Mouse (Mus musculus): Measurements from ENCODE around the gene Kmt2d. TPM values are rescaled to one million over a fixed set of nuclear protein-coding genes. Genes with fewer than 3 reads are reported as not detected.

Gene Kmt2d
- polyA plus RNA-seq, 1 experiment from 2014 or later, result 4.2 TPM

DNA sequence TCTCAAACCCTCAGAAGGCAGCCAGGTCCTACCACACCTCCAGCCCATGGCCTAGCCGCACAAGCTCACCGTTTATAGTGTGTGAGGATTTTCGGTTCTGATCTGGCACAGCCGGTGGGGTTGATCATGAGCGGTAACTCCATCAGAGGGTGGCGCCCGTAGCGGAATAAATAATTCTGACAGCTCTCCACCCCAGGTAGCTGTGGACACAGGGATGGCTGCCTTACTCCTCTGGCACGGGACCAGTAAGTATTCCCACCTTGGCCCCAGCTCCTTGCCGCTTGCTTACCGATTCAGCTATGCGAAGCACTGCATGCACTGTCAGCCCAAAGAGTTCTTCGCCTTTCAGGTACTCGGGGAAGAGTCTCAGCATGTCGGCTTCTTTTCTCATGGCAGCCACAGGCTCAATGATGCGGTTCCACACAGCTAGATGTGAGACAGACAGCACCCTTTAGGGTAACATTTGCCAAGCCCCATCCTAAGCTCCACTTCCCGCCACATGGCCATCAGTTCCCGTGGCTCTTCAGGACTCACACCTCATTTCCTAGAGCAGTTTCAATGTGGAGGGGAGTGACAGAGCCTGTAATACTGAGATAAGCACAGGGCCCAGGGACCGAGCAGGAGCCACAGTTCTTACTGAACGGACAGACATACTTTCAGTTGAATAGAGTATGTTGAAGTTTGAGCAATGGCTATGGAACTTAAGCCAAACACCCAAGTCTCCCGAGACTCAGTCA, 33.8 kb downstream of the Kmt2d start:
- H3K36me3 ChIP-seq, result peaks cover 96% of the 10 kb centered on the region
- peak overlapping the region; percentile 33 for H3K4me3 ChIP-seq (replicated peaks)
- H3K9me3 ChIP-seq (replicated peaks), result no peaks in the 10 kb centered on the region
- peak overlapping the region; percentile 99 for H3K27ac ChIP-seq
- H3K9ac ChIP-seq, result peak overlapping the region; percentile 67
- peak overlapping the region; percentile 60 for H3K4me2 ChIP-seq
- peak; percentile 73 for DNase-seq
- peak; percentile 90 for ATAC-seq (ENCODE audit: low read depth)
- WGBS (ENCODE audit: insufficient replicate concordance), result 68% methylated on average over 21 of the region's 21 CpGs
- no peaks in the 10 kb centered on the region for H3K27me3 ChIP-seq
- H3K4me1 ChIP-seq (replicated peaks), result peaks cover 63% of the 10 kb centered on the region

DNA sequence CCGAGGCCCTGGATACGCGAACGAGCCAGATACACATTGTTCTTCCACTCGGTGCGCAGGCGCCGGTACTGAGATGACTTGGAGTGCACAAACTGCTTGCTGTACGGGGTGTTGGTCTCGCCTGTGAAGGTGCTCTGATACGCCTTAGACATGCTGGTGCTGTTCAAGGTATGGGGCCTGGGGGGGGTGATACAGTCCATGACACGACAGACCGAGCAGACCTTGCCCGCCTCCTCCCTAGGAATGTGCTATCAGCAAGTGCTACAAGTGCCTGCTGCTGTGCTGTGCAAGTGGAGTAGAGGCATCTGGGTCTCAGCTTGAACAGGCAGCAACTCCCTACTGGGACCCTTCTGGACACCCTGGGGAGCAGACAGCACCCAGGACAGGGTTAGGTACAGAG, 35.7 kb downstream of the Kmt2d start:
- 87% methylated on average over 14 of the region's 14 CpGs for WGBS (ENCODE audit: insufficient replicate concordance)
- Histone ChIP-seq H3K4me2 (no peak overlapping the region), H3K36me3 (peaks cover 77% of the 10 kb centered on the region), H3K9me3 (replicated peaks) (no peaks in the 10 kb centered on the region), H3K27ac (peak overlapping the region; percentile 99), H3K27me3 (no peaks in the 10 kb centered on the region), H3K4me1 (replicated peaks) (peaks cover 70% of the 10 kb centered on the region), H3K4me3 (replicated peaks) (no peak overlapping the region), H3K9ac (peak overlapping the region; percentile 1; the same call in 1 of the 2 replicates)
- ATAC-seq (ENCODE audit: low read depth) (no peak), DNase-seq (no peak)

DNA sequence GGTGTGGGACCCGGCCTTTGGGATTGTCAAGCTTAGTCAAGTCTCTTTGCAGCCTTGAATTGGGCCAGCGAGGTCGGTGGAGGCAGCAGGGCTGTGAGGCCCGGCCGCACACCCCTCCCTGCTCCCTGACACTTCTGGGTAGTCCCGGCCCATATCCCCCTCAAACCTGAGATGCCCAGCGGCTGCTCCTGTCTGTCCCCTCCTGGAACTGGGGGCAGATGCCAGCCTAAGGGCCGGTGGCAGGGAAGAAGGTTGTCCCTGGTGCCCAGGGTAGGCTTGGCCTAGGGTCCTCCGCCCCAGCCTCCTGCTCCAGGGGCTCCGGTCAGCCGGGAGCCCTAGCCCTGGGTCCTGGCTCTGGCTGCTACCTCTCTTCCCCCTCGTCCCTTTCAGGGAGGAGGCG, 36.9 kb downstream of the Kmt2d start:
- Histone ChIP-seq H3K4me2 (no peak overlapping the region), H3K27me3 (no peaks in the 10 kb centered on the region), H3K9me3 (replicated peaks) (no peaks in the 10 kb centered on the region), H3K4me3 (replicated peaks) (no peak overlapping the region), H3K36me3 (peaks cover 70% of the 10 kb centered on the region), H3K9ac (0 out of 2 replicates have a peak overlapping the region, but pooled peaks have one; percentile 6), H3K27ac (peak overlapping the region; percentile 99), H3K4me1 (replicated peaks) (peaks cover 74% of the 10 kb centered on the region)
- no peak for ATAC-seq (ENCODE audit: low read depth)
- DNase-seq, result no peak
- WGBS (ENCODE audit: insufficient replicate concordance), result 86% methylated on average over 13 of the region's 13 CpGs

DNA sequence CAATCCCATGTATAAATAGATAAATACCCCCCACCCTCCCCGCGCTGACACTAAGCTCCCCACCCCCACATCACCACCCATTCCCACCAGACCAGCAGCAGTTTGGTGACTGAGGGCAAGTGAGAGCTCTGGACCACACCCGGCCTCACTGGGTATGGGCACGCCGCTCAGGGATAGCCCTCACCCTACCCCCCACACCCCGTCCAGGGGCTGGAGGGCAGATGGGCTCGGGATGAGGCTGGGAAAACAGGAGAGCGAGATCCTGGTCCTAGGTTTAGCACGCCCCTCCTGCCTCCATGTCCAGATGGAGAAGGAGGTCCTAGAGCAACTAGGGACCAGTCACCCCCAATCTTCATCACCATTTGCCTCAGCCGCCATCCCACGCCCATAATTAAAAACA, 37.7 kb downstream of the Kmt2d start:
- Histone ChIP-seq H3K9ac (peak overlapping the region; percentile 56), H3K27ac (peak overlapping the region; percentile 99)

DNA sequence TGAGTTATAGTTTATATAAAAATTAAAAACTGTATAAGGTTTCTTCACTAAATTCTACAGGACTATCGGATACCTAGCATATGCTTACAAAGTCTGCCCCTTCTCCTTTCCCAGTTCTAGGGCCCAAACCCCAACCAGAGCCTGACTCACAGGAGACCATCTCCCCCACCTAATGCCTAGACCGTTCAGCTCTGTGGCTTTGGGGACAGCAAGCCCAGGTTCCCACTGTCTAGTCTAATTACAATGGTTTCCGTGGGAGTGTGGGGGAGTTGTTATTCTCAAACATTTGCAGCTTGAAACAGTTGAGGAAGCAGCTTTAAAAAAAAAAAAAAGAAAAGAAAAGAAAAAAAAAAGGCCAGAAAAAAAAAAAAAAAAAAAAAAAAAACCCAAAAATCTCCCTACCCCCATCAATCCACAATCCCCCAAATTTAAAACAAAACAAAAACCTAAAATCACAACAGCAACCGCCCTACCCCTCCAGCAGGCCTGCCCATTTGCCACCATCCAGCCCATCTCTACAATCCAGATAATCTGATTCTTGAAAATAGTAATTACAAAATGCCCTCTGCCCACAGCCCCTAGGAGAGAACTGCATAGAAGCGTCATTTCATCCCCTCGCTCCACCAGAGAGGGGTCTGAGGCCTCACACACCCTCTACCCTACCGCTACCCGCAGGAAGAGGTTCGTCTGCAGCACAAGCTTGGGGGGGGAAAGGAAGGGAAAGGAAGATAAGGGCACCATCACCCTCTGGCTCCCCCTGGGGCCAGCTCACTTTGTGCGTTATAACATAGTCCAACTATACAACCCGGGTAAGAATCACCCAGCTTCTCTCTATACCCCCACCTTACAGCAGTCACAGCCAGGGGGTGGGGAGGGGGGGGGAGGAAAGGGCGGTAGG, 38.6 kb downstream of the Kmt2d start:
- Histone ChIP-seq H3K4me2 (peak overlapping the region; percentile 84), H3K4me1 (replicated peaks) (peaks cover 74% of the 10 kb centered on the region), H3K9ac (peak overlapping the region; percentile 95), H3K27me3 (no peaks in the 10 kb centered on the region), H3K27ac (peak overlapping the region; percentile 99), H3K36me3 (peaks cover 61% of the 10 kb centered on the region), H3K4me3 (replicated peaks) (peak overlapping the region; percentile 80), H3K9me3 (replicated peaks) (no peaks in the 10 kb centered on the region)
- DNase-seq (peak; percentile 60), ATAC-seq (ENCODE audit: low read depth) (peak; percentile 15)
- 14% methylated on average over 12 of the region's 12 CpGs for WGBS (ENCODE audit: insufficient replicate concordance)

More for the DNA sequence above, 37.7 kb downstream of the Kmt2d start:
- Histone ChIP-seq H3K4me3 (replicated peaks) (no peak overlapping the region), H3K4me1 (replicated peaks) (peaks cover 74% of the 10 kb centered on the region), H3K36me3 (peaks cover 65% of the 10 kb centered on the region), H3K27me3 (no peaks in the 10 kb centered on the region), H3K4me2 (peak overlapping the region; percentile 84), H3K9me3 (replicated peaks) (no peaks in the 10 kb centered on the region)
- no peak for ATAC-seq (ENCODE audit: low read depth)
- no peak for DNase-seq
- WGBS (ENCODE audit: insufficient replicate concordance), result 49% methylated on average over 11 of the region's 11 CpGs

DNA sequence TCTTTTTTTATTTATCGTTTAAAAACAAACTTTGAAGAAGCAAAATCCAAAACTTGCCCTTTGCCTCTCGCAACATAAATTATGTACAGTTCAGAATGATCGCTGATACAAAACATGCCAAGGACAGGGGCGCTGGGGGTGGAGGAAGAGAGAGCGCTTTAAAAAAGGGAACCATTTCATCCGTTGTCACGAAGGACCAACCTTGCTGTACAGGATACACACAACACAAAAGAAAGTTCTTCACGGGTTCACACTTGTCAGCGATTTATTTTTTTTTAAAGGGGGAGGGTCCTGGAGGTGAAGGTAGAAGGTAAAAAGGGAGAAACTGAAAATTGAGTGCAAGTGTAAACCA, 39.3 kb downstream of the Kmt2d start:
- Histone ChIP-seq H3K4me3 (replicated peaks) (peak overlapping the region; percentile 80), H3K27me3 (no peaks in the 10 kb centered on the region), H3K27ac (peak overlapping the region; percentile 99), H3K9ac (peak overlapping the region; percentile 95), H3K4me2 (peak overlapping the region; percentile 84), H3K9me3 (replicated peaks) (no peaks in the 10 kb centered on the region), H3K36me3 (peaks cover 53% of the 10 kb centered on the region), H3K4me1 (replicated peaks) (peaks cover 74% of the 10 kb centered on the region)
- ATAC-seq (ENCODE audit: low read depth) (no peak), DNase-seq (no peak)
- 2% methylated on average over 9 of the region's 9 CpGs for WGBS (ENCODE audit: insufficient replicate concordance)

DNA sequence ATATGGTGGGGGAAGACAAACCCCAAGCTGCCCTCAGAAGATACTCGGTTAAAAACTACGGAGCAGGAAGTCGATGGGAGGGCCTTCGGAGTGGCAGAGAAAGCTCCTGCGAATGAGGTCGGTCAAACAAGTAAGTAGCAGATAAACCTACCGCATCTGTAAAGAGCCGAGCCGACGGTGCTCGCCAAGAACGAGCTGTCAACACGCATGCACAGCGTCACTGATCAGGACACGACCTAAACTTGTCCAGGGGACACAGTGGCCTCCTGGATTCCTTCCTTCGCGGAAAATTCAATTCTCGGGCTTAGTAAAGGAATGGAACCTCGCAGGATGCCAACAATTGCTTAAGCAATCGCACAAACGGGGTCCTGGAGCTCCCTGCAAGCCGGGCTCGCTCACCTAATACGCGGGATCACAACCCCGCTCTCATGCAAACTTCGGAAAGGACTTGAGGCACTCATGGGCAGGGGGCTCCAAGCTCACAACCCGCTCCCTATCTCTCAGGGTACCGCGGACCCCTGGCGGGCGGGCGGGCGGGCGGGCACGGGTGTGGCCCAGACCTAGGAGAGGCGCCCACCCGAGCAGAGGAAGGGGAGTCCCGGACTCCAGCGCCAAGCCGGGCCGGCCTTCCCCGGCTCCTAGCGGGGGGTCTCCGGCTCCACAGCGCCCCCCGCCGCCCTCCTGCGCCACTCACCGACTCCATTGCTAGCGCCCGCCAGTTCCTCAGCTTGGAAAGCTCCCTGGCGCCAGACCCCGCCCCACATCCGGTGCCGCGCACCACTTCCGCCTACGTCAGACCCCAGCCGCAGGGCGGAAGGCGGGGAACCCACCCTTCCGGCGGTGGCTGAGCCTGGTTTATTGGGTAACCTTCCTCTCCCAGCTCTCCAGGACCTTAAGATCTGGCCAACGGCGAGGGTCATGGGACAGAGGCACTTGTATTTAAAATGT, 40.0 kb downstream of the Kmt2d start, which contains the start of gene Prkag1:
Gene Prkag1 (minus strand): TSS at position 786 of the 948 bp plus-strand sequence.
- ATAC-seq (ENCODE audit: low read depth), result peak; percentile 81
- peaks cover 74% of the 10 kb centered on the region for H3K4me1 ChIP-seq (replicated peaks)
- peak within 1 kb of the TSS; percentile 99 for H3K27ac ChIP-seq
- H3K9me3 ChIP-seq (replicated peaks), result no peaks in the 10 kb centered on the region
- peaks cover 47% of the 10 kb centered on the region for H3K36me3 ChIP-seq
- peak within 1 kb of the TSS; percentile 84 for H3K4me2 ChIP-seq
- H3K27me3 ChIP-seq, result no peaks in the 10 kb centered on the region
- peak within 1 kb of the TSS; percentile 80 for H3K4me3 ChIP-seq (replicated peaks)
- WGBS (ENCODE audit: insufficient replicate concordance), result under 1% methylated on average over 65 of the region's 66 CpGs
- peak; percentile 94 for DNase-seq
- H3K9ac ChIP-seq, result peak within 1 kb of the TSS; percentile 95

DNA sequence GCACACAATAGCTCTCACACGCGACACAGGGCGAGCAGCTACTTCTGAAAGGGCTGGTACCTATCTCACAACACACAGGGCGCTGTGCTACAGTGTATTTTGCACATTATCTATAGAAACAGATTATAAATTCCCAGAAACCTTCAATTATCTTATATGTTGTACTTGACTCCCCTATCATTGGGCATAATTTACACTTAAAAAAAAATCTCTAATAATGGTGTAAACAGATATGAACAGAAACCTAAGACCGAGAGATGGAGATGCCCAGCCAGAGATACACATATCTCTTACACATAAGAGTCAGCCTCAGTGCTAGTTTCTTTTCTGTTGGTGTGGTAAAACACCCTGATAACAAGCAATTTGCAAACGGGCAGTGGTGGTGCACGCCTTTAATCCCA, 43.4 kb downstream of the Kmt2d start:
- Histone ChIP-seq H3K9ac (peak overlapping the region; percentile 55), H3K4me1 (replicated peaks) (peaks cover 72% of the 10 kb centered on the region), H3K27ac (peak overlapping the region; percentile 93), H3K4me3 (replicated peaks) (peak overlapping the region; percentile 35), H3K36me3 (peaks cover 46% of the 10 kb centered on the region), H3K9me3 (replicated peaks) (no peaks in the 10 kb centered on the region), H3K4me2 (peak overlapping the region; percentile 62), H3K27me3 (no peaks in the 10 kb centered on the region)
- peak; percentile 76 for ATAC-seq (ENCODE audit: low read depth)
- 13% methylated on average over 7 of the region's 7 CpGs for WGBS (ENCODE audit: insufficient replicate concordance)
- peak; percentile 67 for DNase-seq

DNA sequence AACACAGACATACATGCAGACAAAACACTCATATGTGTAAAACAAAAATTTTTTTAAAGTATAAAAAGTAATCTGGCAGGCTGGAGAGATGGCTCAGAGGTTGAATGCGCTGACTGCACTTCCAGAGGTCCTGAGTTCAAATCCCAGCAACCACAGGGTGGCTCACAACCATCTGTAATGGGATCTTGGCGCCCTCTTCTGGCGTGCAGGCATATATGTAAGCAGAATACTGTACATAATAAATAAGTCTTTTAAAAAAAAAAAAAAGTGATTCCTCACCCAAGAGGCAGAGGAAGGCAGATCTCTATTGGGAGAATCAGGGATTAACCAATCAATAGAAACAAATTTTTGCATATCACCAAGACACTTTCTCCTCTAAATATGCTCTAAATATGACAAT, 47.6 kb downstream of the Kmt2d start:
- DNase-seq, result no peak

DNA sequence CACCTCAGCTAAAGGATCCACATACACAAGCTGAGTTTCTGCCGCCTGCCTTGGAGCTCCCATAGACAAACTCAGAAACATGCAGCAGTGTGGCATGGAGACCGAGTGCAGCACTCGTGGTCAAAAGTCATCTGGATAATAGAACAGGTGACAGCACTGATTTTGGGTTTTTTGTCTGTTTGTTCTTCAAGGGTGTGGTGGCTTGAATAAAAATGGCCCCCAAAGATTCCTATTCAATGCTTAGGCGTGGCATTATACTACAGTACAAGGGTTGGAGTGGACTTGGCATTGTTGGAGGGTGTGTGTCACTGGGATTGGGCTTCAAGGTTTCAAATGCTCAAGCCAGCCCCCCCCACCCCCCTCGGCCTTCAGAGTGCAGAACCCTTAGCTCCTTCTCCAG, 48.9 kb downstream of the Kmt2d start:
- ATAC-seq (ENCODE audit: low read depth), result no peak
- Histone ChIP-seq H3K9ac (no peak overlapping the region), H3K36me3 (peaks cover 83% of the 10 kb centered on the region), H3K27ac (no peak overlapping the region), H3K27me3 (no peaks in the 10 kb centered on the region), H3K4me1 (replicated peaks) (peaks cover 33% of the 10 kb centered on the region), H3K9me3 (replicated peaks) (no peaks in the 10 kb centered on the region), H3K4me2 (no peak overlapping the region), H3K4me3 (replicated peaks) (no peak overlapping the region)
- no peak for DNase-seq
- WGBS (ENCODE audit: insufficient replicate concordance), result 81% methylated on average over 5 of the region's 5 CpGs

More for the DNA sequence above, 47.6 kb downstream of the Kmt2d start:
- WGBS (ENCODE audit: insufficient replicate concordance), result 63% methylated on average over 3 of the region's 3 CpGs
- Histone ChIP-seq H3K4me3 (replicated peaks) (no peak overlapping the region), H3K9me3 (replicated peaks) (no peaks in the 10 kb centered on the region), H3K4me2 (no peak overlapping the region), H3K36me3 (peaks cover 75% of the 10 kb centered on the region), H3K27me3 (no peaks in the 10 kb centered on the region), H3K27ac (no peak overlapping the region), H3K4me1 (replicated peaks) (peaks cover 46% of the 10 kb centered on the region), H3K9ac (no peak overlapping the region)
- no peak for ATAC-seq (ENCODE audit: low read depth)
